10 mouse cellular contexts compared by ENCODE assay signal in genomic region chr6:58927881-58928280, GRCm38 (mm10). TPM values are rescaled to one million over a fixed set of nuclear protein-coding genes. Genes with fewer than 3 reads are reported as not detected.
DNase-seq lines count a peak whose midpoint lies in the region; ATAC-seq and TF ChIP-seq lines count a peak whose summit lies in the region.
"Had no signal": no experiment of that assay in that cellular context is flagged by ENCODE, and none has a peak within 500 bp of the region (broad histone marks: within the 10 kb centered on the region; RNA-seq: fewer than 3 reads in every experiment).

No protein-coding gene starts in this region.

- no peak for TF ChIP-seq EP300 in lung, postnatal 0 days (IDR thresholded peaks at IDR 0.05)

- WGBS in lung, postnatal 0 days, result 40% methylated on average over 2 of the region's 2 CpGs

- no peak overlapping the region for H3K9ac ChIP-seq in lung, postnatal 0 days (replicated peaks; ENCODE audit: low read depth)
- H3K9ac ChIP-seq: hindbrain, embryonic 13.5 days had no signal

- intact Hi-C loops in gastrocnemius, postnatal 36 days (cut with DNase I), result loop anchor here (5.0 kb wide), 1 partner anchor 249 kb away; no protein-coding TSS in a partner anchor

- H3K4me1 ChIP-seq in lung, postnatal 0 days (ENCODE audit: insufficient read depth, low read depth, low read length), result no peaks in the 10 kb centered on the region

- no peak for TF ChIP-seq CTCF in lung, postnatal 0 days (IDR thresholded peaks at IDR 0.05)

- no peak overlapping the region for H3K4me2 ChIP-seq in lung, postnatal 0 days (replicated peaks; ENCODE audit: low read depth, low read length)
- H3K4me2 ChIP-seq: hindbrain, embryonic 13.5 days had no signal

- no peak overlapping the region for H3K4me3 ChIP-seq in lung, postnatal 0 days (ENCODE audit: low read depth, low read length)
- H3K4me3 ChIP-seq: hindbrain, embryonic 13.5 days had no signal

- H3K27ac ChIP-seq in lung, postnatal 0 days (ENCODE audit: low read length), result no peak overlapping the region
- H3K27ac ChIP-seq: hindbrain, embryonic 13.5 days had no signal

- no peaks in the 10 kb centered on the region for H3K27me3 ChIP-seq in lung, postnatal 0 days (replicated peaks; ENCODE audit: insufficient read depth, low read length)
- H3K27me3 ChIP-seq: hindbrain, embryonic 13.5 days had no signal

- no peak for DNase-seq in cerebellum, postnatal 4 days (ENCODE audit: low spot score in 2 of 2)
- DNase-seq in lung, postnatal 10 days, result peak; percentile 21
- no peak for DNase-seq in lung, postnatal 0 days (ENCODE audit: low spot score)
- peak; percentile 31 to 49 for DNase-seq in gastrocnemius, postnatal 36 days
- peak; percentile 59 for DNase-seq in lung, postnatal 36 days
- DNase-seq in ovary, adult 18-20 months (ENCODE audit: low spot score), result no peak
- no peak for DNase-seq in layer of hippocampus, postnatal 25 days (ENCODE audit: extremely low spot score in 1 of 2, low spot score in 1 of 2)
- DNase-seq: spleen, adult 18-20 months had no signal

- no peaks in the 10 kb centered on the region for H3K36me3 ChIP-seq in lung, postnatal 0 days (ENCODE audit: insufficient read depth, low read length)
- H3K36me3 ChIP-seq: hindbrain, embryonic 13.5 days had no signal

- H3K9me3 ChIP-seq in lung, postnatal 0 days (ENCODE audit: low read length), result no peaks in the 10 kb centered on the region
- H3K9me3 ChIP-seq: hindbrain, embryonic 13.5 days had no signal

- peak; percentile 95 for ATAC-seq in cerebellum, adult (ENCODE audit: insufficient number of reproducible peaks, low FRiP score, low TSS enrichment)
- no peak for ATAC-seq in lung, postnatal 0 days

RNA-seq across cellular contexts. Expression of gene Nap1l5, which starts 21.0 kb away (rescaled TPM):
- 0.75 and 0.93 TPM in 2 replicates for polyA plus RNA-seq in lung, postnatal 0 days (2015; fragmentation: Nextera tagmentation; extraction: Ambion mirVana)
- total RNA-seq in gastrocnemius, postnatal 36 days (2021), result not detected
- 100 to 1,000 TPM; 247 to 281 TPM for total RNA-seq in layer of hippocampus, postnatal 25 days (2021)

Comparison
In these comparisons a context has a peak if more than half of its experiments do, and no peak if none do; other contexts are left out.
1. DNase-seq: peak in lung, postnatal 10 days (single experiment), gastrocnemius, postnatal 36 days (2 of 2) and lung, postnatal 36 days (single experiment); none in cerebellum, postnatal 4 days (0 of 2), lung, postnatal 0 days (single experiment), ovary, adult 18-20 months (single experiment) and layer of hippocampus, postnatal 25 days (0 of 2).
2. RNA of gene Nap1l5, which starts 21.0 kb away (total RNA-seq): 247 to 281 TPM in layer of hippocampus, postnatal 25 days; not detected in gastrocnemius, postnatal 36 days; every median in the first group is over 100 times any median in the second.